Mouse (Mus musculus): ENCODE measurements around the gene Klrg2. TPM values are rescaled to one million over a fixed set of nuclear protein-coding genes. Genes with fewer than 3 reads are reported as not detected.

The Klrg2 gene
- polyA plus RNA-seq, 1 experiment from 2014 or later: 0.26 TPM

GRCm38 (mm10) chr6:38597481-38597880 lies 39.6 kb downstream of the Klrg2 start:
- no peaks in the 10 kb centered on the region for H3K27me3 ChIP-seq (ENCODE audit: control insufficient read depth, insufficient read depth, low read length)
- no peaks in the 10 kb centered on the region for H3K4me1 ChIP-seq (ENCODE audit: control insufficient read depth in 2 of 2, insufficient read depth in 2 of 2, low read length in 2 of 2)
- H3K27ac ChIP-seq (replicated peaks in 1 of 2; ENCODE audit: control insufficient read depth in 1 of 2, insufficient read depth in 1 of 2, low read depth in 2 of 2, low read length in 2 of 2): no peak overlapping the region
- H3K9me3 ChIP-seq (ENCODE audit: control insufficient read depth, low read length): no peaks in the 10 kb centered on the region
- H3K4me2 ChIP-seq (ENCODE audit: low read length): no peak overlapping the region
- peaks cover 89% of the 10 kb centered on the region for H3K36me3 ChIP-seq (ENCODE audit: control insufficient read depth, insufficient read depth, low read length)
- ATAC-seq (ENCODE audit: insufficient number of reproducible peaks, insufficient read depth, low FRiP score, low read depth): no peak
- WGBS: 88% methylated on average over 4 of the region's 4 CpGs
- H3K4me3 ChIP-seq (ENCODE audit: control insufficient read depth in 1 of 2, insufficient read depth in 1 of 2, low read depth in 1 of 2, low read length in 2 of 2): no peak overlapping the region
- no peak overlapping the region for H3K9ac ChIP-seq (ENCODE audit: low read length)

- 86% methylated on average over 3 of the region's 3 CpGs for WGBS
- H3K36me3 ChIP-seq (ENCODE audit: control insufficient read depth, insufficient read depth, low read length): peaks cover 71% of the 10 kb centered on the region
- ATAC-seq (ENCODE audit: insufficient number of reproducible peaks, insufficient read depth, low FRiP score, low read depth): no peak
These were observed 55.3 kb downstream of the Klrg2 start for GRCm38 (mm10) chr6:38581711-38582110.

GRCm38 (mm10) chr6:38580112-38580857 lies 56.8 kb downstream of the Klrg2 start:
- H3K9me3 ChIP-seq (ENCODE audit: control insufficient read depth, low read length): no peaks in the 10 kb centered on the region
- peaks cover 58% of the 10 kb centered on the region for H3K36me3 ChIP-seq (ENCODE audit: control insufficient read depth, insufficient read depth, low read length)
- H3K9ac ChIP-seq (ENCODE audit: low read length): no peak overlapping the region
- H3K4me1 ChIP-seq (ENCODE audit: control insufficient read depth in 2 of 2, insufficient read depth in 2 of 2, low read length in 2 of 2): no peaks in the 10 kb centered on the region
- no peaks in the 10 kb centered on the region for H3K27me3 ChIP-seq (ENCODE audit: control insufficient read depth, insufficient read depth, low read length)
- no peak for ATAC-seq (ENCODE audit: insufficient number of reproducible peaks, insufficient read depth, low FRiP score, low read depth)
- H3K4me3 ChIP-seq (ENCODE audit: control insufficient read depth in 1 of 2, insufficient read depth in 1 of 2, low read depth in 1 of 2, low read length in 2 of 2): no peak overlapping the region
- H3K4me2 ChIP-seq (ENCODE audit: low read length): no peak overlapping the region
- no peak overlapping the region for H3K27ac ChIP-seq (replicated peaks in 1 of 2; ENCODE audit: control insufficient read depth in 1 of 2, insufficient read depth in 1 of 2, low read depth in 2 of 2, low read length in 2 of 2)
- over 99% methylated on average over 3 of the region's 3 CpGs for WGBS

More at GRCm38 (mm10) chr6:38581711-38582110, 55.3 kb downstream of the Klrg2 start:
- Histone ChIP-seq H3K27ac (replicated peaks in 1 of 2; ENCODE audit: control insufficient read depth in 1 of 2, insufficient read depth in 1 of 2, low read depth in 2 of 2, low read length in 2 of 2) (no peak overlapping the region), H3K9me3 (ENCODE audit: control insufficient read depth, low read length) (no peaks in the 10 kb centered on the region), H3K4me3 (ENCODE audit: control insufficient read depth in 1 of 2, insufficient read depth in 1 of 2, low read depth in 1 of 2, low read length in 2 of 2) (no peak overlapping the region), H3K27me3 (ENCODE audit: control insufficient read depth, insufficient read depth, low read length) (no peaks in the 10 kb centered on the region), H3K9ac (ENCODE audit: low read length) (no peak overlapping the region), H3K4me2 (ENCODE audit: low read length) (no peak overlapping the region), H3K4me1 (ENCODE audit: control insufficient read depth in 2 of 2, insufficient read depth in 2 of 2, low read length in 2 of 2) (no peaks in the 10 kb centered on the region)

- Histone ChIP-seq H3K4me1 (ENCODE audit: control insufficient read depth in 2 of 2, insufficient read depth in 2 of 2, low read length in 2 of 2) (no peaks in the 10 kb centered on the region), H3K4me2 (ENCODE audit: low read length) (no peak overlapping the region), H3K9me3 (ENCODE audit: control insufficient read depth, low read length) (no peaks in the 10 kb centered on the region), H3K4me3 (ENCODE audit: control insufficient read depth in 1 of 2, insufficient read depth in 1 of 2, low read depth in 1 of 2, low read length in 2 of 2) (no peak overlapping the region), H3K36me3 (ENCODE audit: control insufficient read depth, insufficient read depth, low read length) (peaks cover 63% of the 10 kb centered on the region), H3K27ac (replicated peaks in 1 of 2; ENCODE audit: control insufficient read depth in 1 of 2, insufficient read depth in 1 of 2, low read depth in 2 of 2, low read length in 2 of 2) (no peak overlapping the region), H3K27me3 (ENCODE audit: control insufficient read depth, insufficient read depth, low read length) (no peaks in the 10 kb centered on the region), H3K9ac (ENCODE audit: low read length) (no peak overlapping the region)
- 84% methylated on average over 2 of the region's 2 CpGs for WGBS
- no peak for ATAC-seq (ENCODE audit: insufficient number of reproducible peaks, insufficient read depth, low FRiP score, low read depth)
These were observed 60.9 kb downstream of the Klrg2 start for GRCm38 (mm10) chr6:38576096-38576495.

Other genes with a start within 250 kb of the Klrg2 start
- 11.8 and 13.0 TPM in 2 replicates for gene Ubn2, start 203.3 kb downstream of the Klrg2 start, polyA plus RNA-seq (2014; fragmentation: Nextera tagmentation; extraction: Ambion mirVana)
- 284 and 300 TPM in 2 replicates for gene Fmc1, start 103.7 kb downstream of the Klrg2 start, polyA plus RNA-seq (2014; fragmentation: Nextera tagmentation; extraction: Ambion mirVana)
- gene Luc7l2, start 85.9 kb downstream of the Klrg2 start, polyA plus RNA-seq (2014; fragmentation: Nextera tagmentation; extraction: Ambion mirVana): 47.2 and 48.0 TPM in 2 replicates
- 2.3 and 2.4 TPM in 2 replicates for gene Clec2l, start 25.8 kb upstream of the Klrg2 start, polyA plus RNA-seq (2014; fragmentation: Nextera tagmentation; extraction: Ambion mirVana)
- 1.2 and 1.5 TPM in 2 replicates for gene Tbxas1, start 238.2 kb upstream of the Klrg2 start, polyA plus RNA-seq (2014; fragmentation: Nextera tagmentation; extraction: Ambion mirVana)
- 11.0 and 11.2 TPM in 2 replicates for gene Hipk2, start 238.9 kb upstream of the Klrg2 start, polyA plus RNA-seq (2014; fragmentation: Nextera tagmentation; extraction: Ambion mirVana)

Measured in heart, embryonic 14.5 days (tissue).